Mouse (Mus musculus): ENCODE measurements around the gene Adamts4. TPM values are rescaled to one million over a fixed set of nuclear protein-coding genes. Genes with fewer than 3 reads are reported as not detected.

The Adamts4 gene
- polyA plus RNA-seq, 1 experiment from 2014 or later: 6.3 TPM

- Histone ChIP-seq H3K36me3 (peaks cover 10% of the 10 kb centered on the region; the same call in 1 of the 2 replicates), H3K9ac (peak overlapping the region; percentile 24), H3K27me3 (replicated peaks) (0 out of 2 replicates have a peak, but pooled peaks cover 4% of the 10 kb centered on the region), H3K9me3 (no peaks in the 10 kb centered on the region), H3K4me1 (replicated peaks) (peaks cover 45% of the 10 kb centered on the region), H3K4me3 (replicated peaks) (peak overlapping the region; percentile 65), H3K27ac (peak overlapping the region; percentile 86), H3K4me2 (replicated peaks) (peak overlapping the region; percentile 64)
- peak; percentile 22 for ATAC-seq
- 9% methylated on average over 13 of the region's 13 CpGs for WGBS
Observed at GRCm38 (mm10) chr1:171247453-171247841, 2.8 kb upstream of the Adamts4 start.

GRCm38 (mm10) chr1:171247916-171248315 is 2.3 kb upstream of the Adamts4 start:
- Histone ChIP-seq H3K36me3 (0 out of 2 replicates have a peak, but pooled peaks cover 6% of the 10 kb centered on the region), H3K9me3 (no peaks in the 10 kb centered on the region), H3K27ac (peak overlapping the region; percentile 86), H3K4me2 (replicated peaks) (peak overlapping the region; percentile 64), H3K27me3 (replicated peaks) (0 out of 2 replicates have a peak, but pooled peaks cover 4% of the 10 kb centered on the region), H3K9ac (peak overlapping the region; percentile 15; the same call in 1 of the 2 replicates), H3K4me1 (replicated peaks) (peaks cover 49% of the 10 kb centered on the region), H3K4me3 (replicated peaks) (peak overlapping the region; percentile 65; the same call in 1 of the 2 replicates)
- 21% methylated on average over 4 of the region's 4 CpGs for WGBS
- ATAC-seq: no peak

GRCm38 (mm10) chr1:171248386-171249226 is 1.6 kb upstream of the Adamts4 start:
- H3K4me2 ChIP-seq (replicated peaks): no peak overlapping the region; the same call in none of the 2 replicates
- peaks cover 50% of the 10 kb centered on the region for H3K4me1 ChIP-seq (replicated peaks)
- no peak overlapping the region for H3K9ac ChIP-seq
- H3K27me3 ChIP-seq (replicated peaks): 0 out of 2 replicates have a peak, but pooled peaks cover 4% of the 10 kb centered on the region
- H3K36me3 ChIP-seq: 0 out of 2 replicates have a peak, but pooled peaks cover 2% of the 10 kb centered on the region
- H3K9me3 ChIP-seq: no peaks in the 10 kb centered on the region
- WGBS: 52% methylated on average over 3 of the region's 3 CpGs
- no peak for ATAC-seq
- H3K27ac ChIP-seq: peak overlapping the region; percentile 86
- H3K4me3 ChIP-seq (replicated peaks): no peak overlapping the region

- no peaks in the 10 kb centered on the region for H3K9me3 ChIP-seq
- H3K27me3 ChIP-seq (replicated peaks): 0 out of 2 replicates have a peak, but pooled peaks cover 4% of the 10 kb centered on the region
- H3K4me1 ChIP-seq (replicated peaks): peaks cover 46% of the 10 kb centered on the region
- peak within 1 kb of the TSS; percentile 83 for H3K27ac ChIP-seq
- no peak for ATAC-seq
- peak within 1 kb of the TSS; percentile 64 for H3K4me2 ChIP-seq (replicated peaks)
- WGBS: 32% methylated on average over 26 of the region's 26 CpGs
- H3K9ac ChIP-seq: peak within 1 kb of the TSS; percentile 39
- 0 out of 2 replicates have a peak, but pooled peaks cover 3% of the 10 kb centered on the region for H3K36me3 ChIP-seq
- H3K4me3 ChIP-seq (replicated peaks): peak within 1 kb of the TSS; percentile 35
Observed at GRCm38 (mm10) chr1:171250680-171251593, 716 bp downstream of the Adamts4 start, which contains the start of gene Ndufs2. Gene Ndufs2 (minus strand): TSS chr1:171251388.

GRCm38 (mm10) chr1:171251594-171252324 is 1.5 kb downstream of the Adamts4 start:
- H3K9me3 ChIP-seq: no peaks in the 10 kb centered on the region
- H3K27me3 ChIP-seq (replicated peaks): 0 out of 2 replicates have a peak, but pooled peaks cover 4% of the 10 kb centered on the region
- H3K4me1 ChIP-seq (replicated peaks): peaks cover 41% of the 10 kb centered on the region
- ATAC-seq: peak; percentile 11; the same call in 1 of the 2 replicates
- 0 out of 2 replicates have a peak, but pooled peaks cover 3% of the 10 kb centered on the region for H3K36me3 ChIP-seq
- peak overlapping the region; percentile 35 for H3K4me3 ChIP-seq (replicated peaks)
- H3K4me2 ChIP-seq (replicated peaks): peak overlapping the region; percentile 64
- H3K27ac ChIP-seq: peak overlapping the region; percentile 83
- H3K9ac ChIP-seq: peak overlapping the region; percentile 39
- 16% methylated on average over 13 of the region's 13 CpGs for WGBS

GRCm38 (mm10) chr1:171252415-171252814 is 2.2 kb downstream of the Adamts4 start:
- H3K9me3 ChIP-seq: no peaks in the 10 kb centered on the region
- WGBS: 58% methylated on average over 17 of the region's 17 CpGs
- H3K9ac ChIP-seq: peak overlapping the region; percentile 39
- H3K4me1 ChIP-seq (replicated peaks): peaks cover 40% of the 10 kb centered on the region
- peak overlapping the region; percentile 35; the same call in 1 of the 2 replicates for H3K4me3 ChIP-seq (replicated peaks)
- 0 out of 2 replicates have a peak, but pooled peaks cover 3% of the 10 kb centered on the region for H3K36me3 ChIP-seq
- 0 out of 2 replicates have a peak, but pooled peaks cover 4% of the 10 kb centered on the region for H3K27me3 ChIP-seq (replicated peaks)
- H3K4me2 ChIP-seq (replicated peaks): peak overlapping the region; percentile 64
- H3K27ac ChIP-seq: peak overlapping the region; percentile 83
- ATAC-seq: no peak

GRCm38 (mm10) chr1:171256095-171256818 is 6.0 kb downstream of the Adamts4 start:
- peaks cover 8% of the 10 kb centered on the region; the same call in 1 of the 2 replicates for H3K36me3 ChIP-seq
- 89% methylated on average over 24 of the region's 24 CpGs for WGBS

GRCm38 (mm10) chr1:171256937-171257548 is 6.8 kb downstream of the Adamts4 start:
- H3K27me3 ChIP-seq (replicated peaks): no peaks in the 10 kb centered on the region
- H3K27ac ChIP-seq: no peak overlapping the region
- H3K4me1 ChIP-seq (replicated peaks): 0 out of 2 replicates have a peak, but pooled peaks cover 8% of the 10 kb centered on the region
- H3K4me3 ChIP-seq (replicated peaks): no peak overlapping the region
- 61% methylated on average over 15 of the region's 15 CpGs for WGBS
- H3K9ac ChIP-seq: no peak overlapping the region
- no peak overlapping the region for H3K4me2 ChIP-seq (replicated peaks)
- H3K9me3 ChIP-seq: no peaks in the 10 kb centered on the region
- peak; percentile 24; the same call in 1 of the 2 replicates for ATAC-seq
- peaks cover 8% of the 10 kb centered on the region; the same call in 1 of the 2 replicates for H3K36me3 ChIP-seq

More at GRCm38 (mm10) chr1:171256095-171256818, 6.0 kb downstream of the Adamts4 start:
- H3K4me2 ChIP-seq (replicated peaks): no peak overlapping the region
- no peaks in the 10 kb centered on the region for H3K9me3 ChIP-seq
- H3K27me3 ChIP-seq (replicated peaks): no peaks in the 10 kb centered on the region
- ATAC-seq: no peak
- no peak overlapping the region for H3K9ac ChIP-seq
- H3K4me3 ChIP-seq (replicated peaks): no peak overlapping the region
- no peak overlapping the region for H3K27ac ChIP-seq
- H3K4me1 ChIP-seq (replicated peaks): peaks cover 15% of the 10 kb centered on the region

- H3K4me3 ChIP-seq (replicated peaks): no peak overlapping the region
- no peak for ATAC-seq
- no peak overlapping the region for H3K4me2 ChIP-seq (replicated peaks)
- H3K36me3 ChIP-seq: peaks cover 8% of the 10 kb centered on the region; the same call in 1 of the 2 replicates
- H3K9me3 ChIP-seq: no peaks in the 10 kb centered on the region
- H3K4me1 ChIP-seq (replicated peaks): peaks cover 9% of the 10 kb centered on the region
- H3K9ac ChIP-seq: no peak overlapping the region
- no peaks in the 10 kb centered on the region for H3K27me3 ChIP-seq (replicated peaks)
- WGBS: 87% methylated on average over 9 of the region's 9 CpGs
- no peak overlapping the region for H3K27ac ChIP-seq
Observed at GRCm38 (mm10) chr1:171257781-171258180, 7.6 kb downstream of the Adamts4 start.

- Histone ChIP-seq H3K27me3 (replicated peaks) (no peaks in the 10 kb centered on the region), H3K27ac (no peak overlapping the region), H3K4me1 (replicated peaks) (peaks cover 11% of the 10 kb centered on the region), H3K9me3 (no peaks in the 10 kb centered on the region), H3K4me2 (replicated peaks) (no peak overlapping the region), H3K36me3 (peaks cover 5% of the 10 kb centered on the region; the same call in 1 of the 2 replicates), H3K4me3 (replicated peaks) (no peak overlapping the region), H3K9ac (no peak overlapping the region)
- ATAC-seq: no peak
- 79% methylated on average over 17 of the region's 17 CpGs for WGBS
Observed at GRCm38 (mm10) chr1:171258921-171259320, 8.7 kb downstream of the Adamts4 start.
